Comparison of ENCODE assay signal across 10 mouse cellular contexts in the genomic region with DNA sequence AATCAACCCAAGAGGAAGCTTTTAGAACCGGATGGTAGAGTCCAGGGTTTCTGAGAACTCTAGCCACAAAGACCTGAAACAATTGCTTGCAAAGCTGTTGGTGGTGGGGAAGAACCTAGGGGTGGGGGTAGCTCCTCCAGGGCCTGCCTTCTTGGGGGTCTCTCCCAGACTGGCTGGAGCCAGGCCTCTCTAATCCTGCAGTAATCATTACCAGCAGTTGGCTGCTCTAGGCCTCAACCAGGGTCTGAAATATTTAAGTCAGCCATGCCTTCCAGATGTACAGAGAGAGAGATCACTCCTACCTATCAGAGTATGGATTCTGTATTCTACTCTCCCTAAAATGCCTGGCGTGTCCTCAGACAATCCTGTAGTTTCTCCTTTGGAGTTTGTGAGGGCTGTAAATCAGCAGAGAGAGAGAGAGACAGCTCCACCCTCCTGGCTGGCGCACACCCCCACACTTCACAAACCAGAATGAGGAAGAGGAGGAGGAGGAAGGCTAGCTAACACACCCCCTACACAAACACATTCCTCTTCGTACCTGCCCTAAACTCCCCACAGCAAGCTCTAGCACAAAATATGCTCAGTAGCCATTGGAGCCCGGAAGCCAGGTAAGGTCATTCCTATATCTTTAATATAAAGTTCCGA. TPM values are rescaled to one million over a fixed set of nuclear protein-coding genes. Genes with fewer than 3 reads are reported as not detected.
DNase-seq lines count a peak whose midpoint lies in the region; ATAC-seq lines count a peak whose summit lies in the region.
"Had no signal": no experiment of that assay in that cellular context is flagged by ENCODE, and none has a peak within 500 bp of the region (broad histone marks: within the 10 kb centered on the region; RNA-seq: fewer than 3 reads in every experiment).

No protein-coding gene starts in this region.

- peaks cover 30% of the 10 kb centered on the region for H3K36me3 ChIP-seq in heart, embryonic 15.5 days
- peaks cover 26% of the 10 kb centered on the region for H3K36me3 ChIP-seq in neural tube, embryonic 13.5 days
- peaks cover 32% of the 10 kb centered on the region for H3K36me3 ChIP-seq in limb, embryonic 12.5 days

- no peak for DNase-seq in heart, adult 9 months (ENCODE audit: low spot score in 2 of 2)
- DNase-seq in neural tube, embryonic 10.5 days (ENCODE audit: extremely low spot score, low spot score): no peak
- DNase-seq in Muller cell, postnatal 12 days (ENCODE audit: inconsistent ontology term): no peak
- no peak for DNase-seq in gastrocnemius, postnatal 4 days (ENCODE audit: low spot score in 2 of 2)
- no peak for DNase-seq in frontal cortex, postnatal 25 days (ENCODE audit: low spot score in 2 of 2)
- DNase-seq: midbrain, embryonic 14.5 days; thymus, adult 18-20 months had no signal

- no peak overlapping the region for H3K4me3 ChIP-seq in heart, embryonic 15.5 days
- H3K4me3 ChIP-seq in neural tube, embryonic 13.5 days: no peak overlapping the region
- H3K4me3 ChIP-seq in limb, embryonic 12.5 days (replicated peaks): peak overlapping the region; percentile 75; the same call in 1 of the 2 replicates

- WGBS in heart, embryonic 15.5 days: 60% methylated on average over 6 of the region's 6 CpGs
- WGBS in neural tube, embryonic 13.5 days: 55% methylated on average over 6 of the region's 6 CpGs
- 35% methylated on average over 6 of the region's 6 CpGs for WGBS in limb, embryonic 12.5 days

- H3K9ac ChIP-seq in heart, embryonic 15.5 days: no peak overlapping the region
- H3K9ac ChIP-seq in neural tube, embryonic 13.5 days: no peak overlapping the region
- H3K9ac ChIP-seq in limb, embryonic 12.5 days (replicated peaks): peak overlapping the region; percentile 42; the same call in 1 of the 2 replicates

- H3K4me2 ChIP-seq in heart, embryonic 15.5 days: peak overlapping the region; percentile 80; the same call in 1 of the 2 replicates
- no peak overlapping the region for H3K4me2 ChIP-seq in neural tube, embryonic 13.5 days
- peak overlapping the region; percentile 83 for H3K4me2 ChIP-seq in limb, embryonic 12.5 days

- H3K4me1 ChIP-seq in heart, embryonic 15.5 days (replicated peaks): peaks cover 30% of the 10 kb centered on the region
- peaks cover 48% of the 10 kb centered on the region for H3K4me1 ChIP-seq in neural tube, embryonic 13.5 days (replicated peaks)
- H3K4me1 ChIP-seq in limb, embryonic 12.5 days (replicated peaks): peaks cover 49% of the 10 kb centered on the region

- peak overlapping the region; percentile 99 for H3K27ac ChIP-seq in heart, embryonic 15.5 days
- 0 out of 2 replicates have a peak overlapping the region, but pooled peaks have one; percentile 13 for H3K27ac ChIP-seq in neural tube, embryonic 13.5 days (replicated peaks)
- H3K27ac ChIP-seq in limb, embryonic 12.5 days: peak overlapping the region; percentile 98

- no peaks in the 10 kb centered on the region for H3K9me3 ChIP-seq in heart, embryonic 15.5 days (replicated peaks)
- no peaks in the 10 kb centered on the region for H3K9me3 ChIP-seq in neural tube, embryonic 13.5 days
- no peaks in the 10 kb centered on the region for H3K9me3 ChIP-seq in limb, embryonic 12.5 days

- no peaks in the 10 kb centered on the region for H3K27me3 ChIP-seq in heart, embryonic 15.5 days
- H3K27me3 ChIP-seq in neural tube, embryonic 13.5 days: no peaks in the 10 kb centered on the region
- no peaks in the 10 kb centered on the region for H3K27me3 ChIP-seq in limb, embryonic 12.5 days

- no peak for ATAC-seq in heart, embryonic 15.5 days (replicated peaks; ENCODE audit: insufficient number of reproducible peaks, insufficient read depth, low FRiP score, low read depth)
- ATAC-seq in neural tube, embryonic 13.5 days (ENCODE audit: low read depth): no peak
- ATAC-seq in limb, embryonic 12.5 days (ENCODE audit: insufficient number of reproducible peaks, insufficient read depth, low FRiP score, low TSS enrichment, low read depth): no peak

RNA-seq across cellular contexts. Expression of a gene that starts 0.5 kb away (rescaled TPM):
- 44.5 and 56.9 TPM in 2 replicates for polyA plus RNA-seq in heart, embryonic 15.5 days (2015; fragmentation: Nextera tagmentation; extraction: Ambion mirVana)
- polyA plus RNA-seq in neural tube, embryonic 13.5 days (2015; fragmentation: Nextera tagmentation; extraction: Ambion mirVana): 29.1 and 30.8 TPM in 2 replicates
- polyA plus RNA-seq in limb, embryonic 12.5 days (2016; fragmentation: Nextera tagmentation; extraction: Ambion mirVana): 105 TPM in 2 replicates
- total RNA-seq in gastrocnemius, postnatal 4 days (2021): 10 to 100 TPM; 58.5 to 59.4 TPM

RNA-seq across cellular contexts. Expression of a gene that starts 7.5 kb away (rescaled TPM):
- polyA plus RNA-seq in heart, embryonic 15.5 days (2015; fragmentation: Nextera tagmentation; extraction: Ambion mirVana): 60.2 and 60.7 TPM in 2 replicates
- 84.9 and 94.8 TPM in 2 replicates for polyA plus RNA-seq in neural tube, embryonic 13.5 days (2015; fragmentation: Nextera tagmentation; extraction: Ambion mirVana)
- 77.5 and 78.5 TPM in 2 replicates for polyA plus RNA-seq in limb, embryonic 12.5 days (2016; fragmentation: Nextera tagmentation; extraction: Ambion mirVana)
- 10 to 100 TPM; 34.8 to 37.5 TPM for total RNA-seq in gastrocnemius, postnatal 4 days (2021)

RNA-seq across cellular contexts. Expression of a gene that starts 8.2 kb away (rescaled TPM):
- polyA plus RNA-seq in heart, embryonic 15.5 days (2015; fragmentation: Nextera tagmentation; extraction: Ambion mirVana): 19.4 TPM in 2 replicates
- polyA plus RNA-seq in neural tube, embryonic 13.5 days (2015; fragmentation: Nextera tagmentation; extraction: Ambion mirVana): 15.6 and 17.0 TPM in 2 replicates
- polyA plus RNA-seq in limb, embryonic 12.5 days (2016; fragmentation: Nextera tagmentation; extraction: Ambion mirVana): 27.8 and 27.9 TPM in 2 replicates
- 10 to 100 TPM; 14.6 to 14.9 TPM for total RNA-seq in gastrocnemius, postnatal 4 days (2021)

RNA-seq across cellular contexts. Expression of a gene that starts 24.8 kb away (rescaled TPM):
- 0.50 and 1.1 TPM in 2 replicates for polyA plus RNA-seq in heart, embryonic 15.5 days (2015; fragmentation: Nextera tagmentation; extraction: Ambion mirVana)
- polyA plus RNA-seq in neural tube, embryonic 13.5 days (2015; fragmentation: Nextera tagmentation; extraction: Ambion mirVana): 16.7 and 17.4 TPM in 2 replicates
- 6.5 and 6.9 TPM in 2 replicates for polyA plus RNA-seq in limb, embryonic 12.5 days (2016; fragmentation: Nextera tagmentation; extraction: Ambion mirVana)
- total RNA-seq in gastrocnemius, postnatal 4 days (2021): 1 to 10 TPM; 2.5 to 3.4 TPM

RNA-seq across cellular contexts. Expression of a gene that starts 31.8 kb away (rescaled TPM):
- polyA plus RNA-seq in heart, embryonic 15.5 days (2015; fragmentation: Nextera tagmentation; extraction: Ambion mirVana): 0.11 and 0.16 TPM in 2 replicates
- 1.0 and 1.4 TPM in 2 replicates for polyA plus RNA-seq in neural tube, embryonic 13.5 days (2015; fragmentation: Nextera tagmentation; extraction: Ambion mirVana)
- polyA plus RNA-seq in limb, embryonic 12.5 days (2016; fragmentation: Nextera tagmentation; extraction: Ambion mirVana): 0.20 and 0.56 TPM in 2 replicates
- 1 to 10 TPM; 1.2 to 2.0 TPM for total RNA-seq in gastrocnemius, postnatal 4 days (2021)

Comparison
In these comparisons a context has a peak if more than half of its experiments do, and no peak if none do; other contexts are left out.
1. H3K27ac ChIP-seq: peak in every context shown above with its lines; median percentile 99 in heart, embryonic 15.5 days; 98 in limb, embryonic 12.5 days; 13 in neural tube, embryonic 13.5 days.